Mouse (Mus musculus) 3134 (cell line): ENCODE results near the gene Anks1.

Source experiments
- DNase-seq: peaks from one replicate; pipeline ENCODE4 v3.0.0-alpha.2; 2011; ENCODE audit warnings: low spot score; ENCODE audit not compliant: insufficient read length; ENCODE audit errors: extremely low read depth

The Anks1 gene

DNA sequence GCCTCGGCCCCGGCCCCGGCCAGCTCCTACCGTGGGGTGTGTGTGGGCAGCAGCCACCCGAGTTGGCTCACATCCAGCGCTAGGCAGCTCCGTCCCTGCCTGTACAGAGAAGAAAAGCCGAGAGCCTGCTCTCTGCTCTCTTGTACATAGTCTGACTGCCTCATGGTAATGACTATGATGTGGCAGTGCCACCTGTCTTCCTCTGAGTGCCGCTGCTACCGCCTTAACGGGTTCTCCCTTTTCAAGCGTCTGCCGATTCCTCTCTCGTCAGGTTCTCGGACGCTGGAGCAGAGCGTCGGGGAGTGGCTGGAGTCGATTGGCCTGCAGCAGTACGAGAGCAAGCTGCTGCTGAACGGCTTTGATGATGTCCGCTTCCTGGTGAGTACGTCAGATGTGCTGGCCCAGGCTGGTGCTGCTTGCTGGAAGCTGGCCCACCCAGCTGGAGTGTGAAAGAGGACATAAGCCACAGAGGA lies 133.2 kb downstream of the Anks1 start:
- DNase-seq, result no peak

DNA sequence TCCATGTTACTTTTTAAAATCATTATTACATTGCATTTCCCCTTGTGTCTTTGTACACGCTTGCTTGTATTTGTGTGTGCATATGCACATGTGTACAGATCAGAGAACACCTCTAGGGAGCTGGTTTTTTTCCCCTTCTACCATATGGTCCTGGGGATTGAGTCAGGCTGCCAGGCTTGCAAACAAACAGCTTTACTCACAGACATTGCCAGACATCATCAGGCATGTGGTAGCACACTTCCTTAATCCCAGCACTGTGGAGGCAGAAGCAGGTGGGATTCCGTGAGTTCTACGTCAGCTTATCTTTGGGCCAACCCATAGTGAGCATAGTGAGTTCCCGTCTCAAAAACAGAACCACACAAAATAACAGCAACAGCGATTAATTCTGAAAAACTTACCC lies 137.9 kb downstream of the Anks1 start:
- no peak for DNase-seq

DNA sequence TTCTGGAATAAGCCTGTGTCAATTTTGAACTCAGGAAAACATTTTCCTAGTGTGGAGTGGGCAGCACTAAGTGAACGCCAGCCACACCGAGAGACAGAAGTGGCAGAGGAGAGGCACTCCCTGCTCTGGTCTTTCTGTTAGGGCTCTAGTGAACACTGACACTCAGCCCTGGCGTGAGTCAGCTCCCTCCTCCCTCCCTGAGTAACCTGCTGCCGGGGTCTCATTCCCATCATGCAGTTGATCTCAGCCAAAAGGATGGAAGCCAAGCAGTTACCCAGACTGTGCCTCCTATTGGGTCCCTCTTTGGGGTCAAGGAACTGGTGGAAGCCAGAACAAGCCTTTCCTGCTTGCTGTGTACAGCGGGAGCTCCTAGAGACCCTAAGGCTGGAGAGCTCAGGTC lies 138.4 kb downstream of the Anks1 start:
- DNase-seq, result no peak

DNA sequence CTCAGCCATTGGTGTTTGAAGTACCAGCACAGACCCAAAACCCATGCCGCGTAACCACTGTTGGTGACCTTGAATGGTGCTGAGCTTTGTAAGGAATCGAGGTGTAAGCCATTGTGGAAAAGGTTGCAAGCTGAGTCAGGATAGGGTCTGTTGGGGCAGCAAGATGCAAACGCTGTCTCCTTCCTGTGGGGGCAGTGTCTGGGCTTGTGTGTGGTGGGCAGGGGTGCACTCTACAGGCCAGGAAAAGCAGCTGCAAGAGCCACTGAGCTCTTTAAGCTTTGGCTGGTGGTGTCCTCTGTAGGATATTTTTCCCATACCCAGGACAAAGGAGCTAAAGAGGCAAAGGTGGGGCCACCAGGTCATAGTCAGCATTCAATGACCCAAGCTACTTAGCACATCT lies 139.3 kb downstream of the Anks1 start:
- DNase-seq, result no peak

DNA sequence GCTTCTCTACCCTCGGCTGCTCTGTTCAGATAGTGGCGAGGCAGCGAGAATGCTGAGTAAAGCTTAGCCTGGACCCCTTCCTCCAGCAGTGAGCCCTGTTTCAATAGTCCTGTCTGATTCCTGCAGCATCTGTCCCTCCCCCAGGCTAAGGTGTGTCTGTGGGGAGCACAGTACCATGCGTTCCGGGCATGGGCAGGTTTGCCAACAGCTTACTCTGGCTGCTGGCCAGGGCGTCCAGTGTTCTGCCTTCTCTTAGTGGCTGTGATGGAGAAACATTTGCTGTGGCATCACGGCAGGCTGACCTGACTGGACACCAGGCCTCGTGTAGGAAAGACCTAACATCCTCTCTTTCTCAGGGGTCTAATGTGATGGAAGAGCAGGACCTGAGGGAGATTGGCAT lies 141.1 kb downstream of the Anks1 start:
- DNase-seq, result no peak

DNA sequence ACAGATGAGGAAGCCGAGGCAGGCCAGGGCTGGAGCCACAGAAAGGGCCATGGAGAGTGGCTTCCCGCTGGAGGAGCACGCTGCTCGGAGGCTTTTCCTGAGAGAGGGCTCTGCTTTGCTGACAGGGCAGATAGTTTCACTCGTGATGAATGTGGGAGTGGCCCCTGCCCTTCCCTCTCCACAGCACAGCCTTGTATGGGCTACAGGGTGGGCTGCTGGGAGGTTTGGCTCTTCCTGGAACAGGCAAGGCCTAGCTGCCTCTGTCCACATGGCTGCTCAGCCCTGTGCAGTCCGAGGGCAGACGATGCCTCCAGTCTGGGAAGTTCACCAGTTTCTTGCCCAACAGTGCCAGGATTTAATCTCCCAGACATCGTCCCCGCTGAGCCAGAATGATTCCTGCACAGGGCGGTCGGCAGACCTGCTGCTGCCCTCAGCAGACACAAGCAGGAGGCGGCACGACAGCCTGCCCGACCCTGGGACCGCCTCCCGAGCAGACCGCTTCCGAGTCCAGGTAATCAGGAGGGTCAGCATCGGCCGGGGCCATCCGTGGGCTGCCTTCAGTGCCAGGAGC lies 143.3 kb downstream of the Anks1 start:
- DNase-seq, result no peak

DNA sequence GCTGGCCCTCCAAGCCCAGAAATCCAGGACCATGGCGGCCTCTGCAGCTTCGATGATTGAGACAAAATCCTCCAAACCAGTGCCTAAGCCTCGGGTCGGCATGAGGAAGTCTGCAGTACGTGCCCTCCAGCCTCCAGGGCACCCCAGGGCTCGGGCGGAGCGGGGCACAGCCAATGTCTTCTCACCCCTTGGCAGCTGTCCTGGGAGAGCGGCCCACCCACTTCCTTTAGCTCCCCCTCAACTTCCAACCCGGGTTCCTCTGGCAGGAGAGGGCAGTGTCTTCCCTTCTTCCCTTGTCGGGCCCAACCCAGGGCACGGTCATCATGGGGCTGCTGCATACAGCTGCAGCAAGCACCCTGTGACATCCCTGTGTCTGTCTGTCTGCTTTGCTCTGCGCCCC lies 149.2 kb downstream of the Anks1 start:
- DNase-seq, result no peak

DNA sequence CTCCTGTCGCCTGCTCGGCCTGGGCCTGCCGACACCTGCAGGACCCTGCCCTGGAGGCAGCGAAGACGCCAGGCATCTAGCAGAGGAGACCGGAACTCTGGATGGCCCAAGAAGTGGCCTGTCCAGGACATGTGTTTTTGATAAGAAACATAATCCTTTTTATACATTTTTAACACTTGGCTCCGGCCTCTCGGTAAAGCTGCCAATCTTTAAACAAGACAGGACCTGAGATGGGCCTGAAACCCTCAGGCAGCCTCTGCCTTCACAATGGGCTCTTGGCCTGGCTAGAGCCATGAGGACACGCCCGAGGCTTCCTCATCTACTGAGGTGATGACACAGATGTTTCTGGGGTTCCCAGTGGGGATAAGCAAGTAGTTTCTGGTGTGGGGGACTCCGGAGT lies 151.6 kb downstream of the Anks1 start:
- DNase-seq, result no peak

DNA sequence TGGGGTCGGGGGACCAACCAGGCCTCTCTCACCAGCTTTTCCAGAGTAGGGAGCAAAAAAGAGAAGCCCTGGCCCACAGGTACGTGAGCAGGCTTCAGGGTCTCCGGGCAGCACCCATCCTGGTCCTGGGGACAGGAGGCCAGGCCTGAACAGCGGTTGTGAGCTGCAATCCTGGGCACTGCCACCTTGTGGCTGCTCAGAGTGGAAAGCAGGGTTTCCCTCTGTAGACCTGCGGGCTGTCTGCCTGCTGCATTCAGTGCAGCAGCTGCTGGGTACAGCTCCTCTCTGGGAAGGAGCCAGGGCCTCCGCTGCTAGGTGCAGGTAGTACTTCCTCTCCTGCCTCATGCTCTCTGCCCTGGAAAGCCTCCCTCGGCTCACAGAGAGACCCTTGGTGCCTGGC lies 152.4 kb downstream of the Anks1 start:
- DNase-seq, result no peak

DNA sequence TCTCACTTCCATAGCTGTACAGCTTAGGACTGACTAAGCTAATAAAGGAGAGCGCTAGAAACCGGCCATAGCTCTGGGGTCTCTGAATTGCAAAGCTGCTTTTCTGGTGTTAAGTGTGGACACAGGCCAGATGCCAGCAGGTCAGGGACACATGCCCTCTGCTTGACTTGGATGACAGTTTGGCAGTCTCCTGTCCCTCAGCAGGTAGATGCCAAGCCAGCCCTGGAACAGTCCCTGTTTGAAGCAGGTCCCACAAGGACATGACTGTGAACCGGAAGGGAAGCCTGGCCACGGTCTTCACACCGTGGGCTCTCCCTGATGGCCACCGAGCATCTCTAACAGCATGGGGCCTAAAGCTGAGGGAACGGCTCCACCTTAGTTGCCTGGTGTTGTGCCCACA lies 153.6 kb downstream of the Anks1 start:
- DNase-seq, result no peak

DNA sequence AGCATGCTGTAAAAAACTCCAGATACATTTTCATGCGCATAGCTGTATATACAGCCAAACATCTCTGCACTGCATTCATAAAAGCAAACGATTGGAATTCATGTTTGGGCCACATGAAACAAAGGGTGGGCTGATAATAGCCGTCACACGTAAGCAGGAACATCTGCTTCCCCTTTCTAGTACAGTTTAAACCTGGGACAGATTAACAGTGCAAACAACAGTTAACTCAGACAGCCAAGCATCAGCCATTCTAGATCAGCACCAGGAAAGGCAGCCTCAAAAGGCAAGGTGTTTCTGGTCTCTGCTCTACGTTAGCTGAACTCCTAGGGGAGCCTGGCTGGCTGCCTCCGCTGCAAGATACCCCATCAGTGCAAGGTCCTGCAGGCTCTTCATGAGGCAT lies 154.1 kb downstream of the Anks1 start:
- DNase-seq, result no peak

DNA sequence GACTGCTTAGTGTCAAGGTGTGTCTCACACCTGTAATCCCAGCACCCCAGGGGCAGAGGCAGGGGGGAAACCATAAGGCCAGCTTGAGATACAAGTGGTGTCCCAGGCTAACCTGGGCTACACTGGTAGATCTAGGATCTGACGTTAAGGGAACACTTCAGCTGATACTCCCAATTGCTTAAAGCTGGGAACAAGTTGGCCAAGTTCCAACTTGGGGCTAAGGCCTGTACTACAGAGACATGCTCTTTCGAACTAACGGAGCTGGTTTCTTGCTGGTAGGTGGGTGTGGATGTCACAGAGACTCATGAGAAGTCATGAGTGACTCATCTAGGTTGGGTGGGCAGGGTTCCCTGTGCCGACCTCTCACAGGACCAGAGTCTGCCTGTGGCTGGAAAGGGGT lies 158.2 kb downstream of the Anks1 start:
- no peak for DNase-seq

DNA sequence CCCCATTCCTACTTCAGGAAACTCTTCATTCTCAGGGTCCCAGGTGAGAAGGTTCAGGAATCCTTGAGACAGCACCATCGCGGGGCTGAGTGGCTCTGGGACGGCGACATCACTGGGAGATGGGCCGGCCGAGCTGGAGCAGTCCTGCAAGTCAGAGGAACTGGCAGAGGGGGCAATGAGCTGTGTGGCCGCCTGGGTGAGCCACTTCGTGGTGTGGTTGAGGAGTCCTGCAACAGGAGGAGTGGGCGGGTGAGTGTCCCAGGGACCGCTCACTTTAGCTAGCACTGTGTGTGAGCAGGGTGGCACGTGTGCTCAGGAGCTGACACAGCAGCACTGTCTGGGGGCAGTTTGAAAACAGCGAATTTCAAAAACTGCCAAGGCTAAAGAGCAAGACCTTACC lies 160.3 kb downstream of the Anks1 start:
- no peak for DNase-seq

DNA sequence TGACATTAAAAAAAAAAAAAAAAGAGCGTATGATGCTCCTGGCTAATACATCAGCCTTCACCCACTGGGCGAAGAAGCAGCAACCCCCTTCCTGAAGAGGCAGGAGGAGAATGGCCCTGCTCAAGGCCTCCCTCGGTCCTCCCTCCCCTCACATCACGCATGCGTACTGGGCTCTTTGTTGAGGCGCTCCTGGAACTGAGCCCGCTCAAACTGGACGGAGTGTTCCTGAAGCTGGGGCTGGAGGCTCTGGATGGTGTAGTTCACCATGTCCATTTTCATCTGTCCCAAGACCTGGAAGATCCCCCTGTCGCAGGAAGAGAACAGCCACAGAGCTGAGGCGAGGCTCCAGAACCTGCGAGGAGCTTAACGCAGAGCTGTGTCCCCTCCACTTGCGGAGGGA lies 161.2 kb downstream of the Anks1 start:
- no peak for DNase-seq

DNA sequence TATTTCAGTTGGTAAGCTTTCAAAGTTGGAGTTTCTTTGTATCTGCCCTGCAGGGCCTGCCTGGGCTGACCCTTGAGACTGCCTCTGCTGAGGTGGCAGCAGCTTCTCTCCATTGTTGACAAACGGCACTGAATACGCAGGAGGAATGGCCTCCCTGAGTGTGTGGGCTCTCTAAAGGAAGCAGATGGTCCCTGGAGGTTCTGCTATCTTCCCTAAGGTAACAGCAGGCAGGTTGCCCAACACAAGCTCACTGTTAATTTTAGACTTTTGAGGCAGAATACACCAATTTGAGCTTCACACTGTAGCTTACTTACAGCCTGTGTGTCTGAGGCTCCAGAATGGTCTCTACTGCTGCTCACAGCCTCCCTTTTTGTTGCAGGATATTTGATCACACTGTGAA lies 163.6 kb downstream of the Anks1 start:
- no peak for DNase-seq

DNA sequence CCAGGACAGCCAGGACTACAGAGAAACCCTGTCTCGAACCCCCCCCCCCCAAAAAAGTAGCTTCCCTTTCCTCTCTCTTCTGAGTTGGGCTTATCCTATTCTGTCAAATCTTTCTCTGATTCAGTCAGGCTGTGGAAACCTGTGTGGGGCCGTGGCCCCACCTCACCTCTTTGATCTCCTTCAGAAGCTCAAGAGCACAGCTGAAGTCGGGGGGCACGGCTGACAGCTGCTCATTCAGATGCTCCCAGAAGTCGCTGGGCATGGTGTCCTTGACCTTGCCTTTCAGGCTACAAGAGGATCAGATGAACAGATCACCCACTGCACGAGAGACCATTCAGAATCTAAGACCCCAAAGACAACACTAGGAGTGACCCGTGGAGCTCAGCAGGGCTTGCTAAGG lies 165.4 kb downstream of the Anks1 start:
- DNase-seq, result no peak

DNA sequence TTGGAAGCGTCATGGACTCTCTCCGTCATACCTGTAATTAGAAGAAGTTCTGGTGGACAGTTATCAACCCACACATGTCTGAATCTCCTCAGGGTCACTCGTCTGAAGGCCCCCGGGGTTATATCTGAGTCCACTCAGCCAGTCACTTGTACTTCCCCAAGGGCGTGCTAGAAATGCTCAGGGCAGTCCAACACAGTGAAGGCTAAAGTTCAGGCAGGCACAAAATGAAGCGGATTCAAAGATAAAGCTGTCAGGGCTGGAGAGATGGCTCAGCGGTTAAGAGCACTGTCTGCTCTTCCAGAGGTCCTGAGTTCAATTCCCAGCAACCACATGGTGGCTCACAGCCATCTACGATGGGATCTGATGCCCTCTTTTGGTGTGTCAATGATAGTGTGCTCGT lies 168.9 kb downstream of the Anks1 start:
- DNase-seq, result no peak

DNA sequence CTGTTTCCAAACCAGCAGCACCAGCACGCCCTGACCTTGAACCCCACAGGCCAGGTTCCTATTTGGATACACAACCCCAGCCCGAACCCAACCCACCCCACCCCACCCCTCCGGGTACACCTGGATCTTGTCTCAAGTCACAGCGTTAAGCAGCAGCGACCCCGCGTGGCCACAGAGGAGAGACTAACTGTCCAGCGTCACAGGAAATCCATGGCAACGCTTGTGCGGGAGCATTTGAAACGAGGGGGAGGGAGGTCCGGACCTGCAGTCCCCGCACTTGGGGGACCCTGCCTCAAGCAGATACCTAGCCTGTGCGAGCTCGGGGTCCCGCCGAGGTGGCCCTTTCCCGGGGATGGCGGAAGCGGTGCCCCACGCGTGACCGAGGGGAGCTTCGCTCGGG lies 170.5 kb downstream of the Anks1 start:
- no peak for DNase-seq

DNA sequence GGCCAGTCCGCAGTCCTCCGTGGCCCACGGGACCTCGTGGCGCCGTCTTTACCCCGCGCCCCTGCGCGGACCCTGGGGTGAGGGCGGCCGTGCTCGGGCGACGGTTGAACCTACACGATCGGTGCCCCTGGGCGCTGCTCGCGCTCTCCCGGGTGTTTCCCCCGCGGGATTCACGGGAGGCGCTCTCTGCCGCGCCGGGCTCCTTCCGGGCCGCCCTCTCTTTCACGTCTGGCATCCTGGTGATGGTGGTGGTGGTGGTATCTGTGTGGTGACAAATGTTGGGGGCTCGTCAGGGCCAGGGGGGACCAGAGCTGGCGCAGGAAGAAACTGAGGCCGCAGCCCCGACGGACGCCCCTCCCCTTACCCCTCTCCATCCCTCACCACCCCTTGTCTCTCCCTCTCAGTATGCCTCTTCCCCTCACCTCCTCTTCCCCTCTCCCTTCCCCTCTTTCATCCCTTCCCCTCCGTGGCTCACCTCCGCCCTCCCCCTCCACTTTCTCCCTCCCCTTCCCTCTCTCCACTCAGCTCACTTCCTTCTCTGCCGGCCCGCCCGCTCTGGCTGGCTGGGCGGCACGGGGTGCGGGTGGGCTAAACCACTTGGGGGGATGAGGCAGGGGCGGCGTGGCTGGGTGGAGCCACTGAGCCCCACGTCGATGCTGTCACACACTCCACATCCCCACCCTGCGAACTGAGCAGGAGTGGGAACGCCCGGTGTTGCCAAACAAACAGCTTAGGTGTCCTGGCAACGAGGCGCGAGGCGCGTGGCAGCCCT lies 171.1 kb downstream of the Anks1 start, which contains the start of gene Tcp11:
Gene Tcp11, minus strand, starts transcription at position 595 of the 772 bp plus-strand sequence.
- DNase-seq, result no peak

DNA sequence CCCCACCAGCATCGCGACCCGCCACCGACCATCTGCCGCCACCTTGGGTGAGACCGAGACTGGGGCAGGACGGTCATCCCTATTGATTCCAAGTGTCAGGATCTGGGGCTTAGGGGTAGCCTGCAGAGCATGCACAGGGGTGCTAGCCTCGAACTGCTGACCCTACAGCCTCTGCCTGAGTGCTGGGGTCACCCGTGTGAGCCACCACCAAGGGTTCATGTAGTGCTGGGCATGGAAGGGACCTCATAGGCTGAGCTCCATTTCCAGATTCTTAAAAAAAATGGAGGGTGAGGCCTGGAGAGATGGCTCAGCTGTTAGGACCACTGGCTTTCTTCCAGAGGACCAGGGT lies 171.7 kb downstream of the Anks1 start:
- DNase-seq, result no peak

DNA sequence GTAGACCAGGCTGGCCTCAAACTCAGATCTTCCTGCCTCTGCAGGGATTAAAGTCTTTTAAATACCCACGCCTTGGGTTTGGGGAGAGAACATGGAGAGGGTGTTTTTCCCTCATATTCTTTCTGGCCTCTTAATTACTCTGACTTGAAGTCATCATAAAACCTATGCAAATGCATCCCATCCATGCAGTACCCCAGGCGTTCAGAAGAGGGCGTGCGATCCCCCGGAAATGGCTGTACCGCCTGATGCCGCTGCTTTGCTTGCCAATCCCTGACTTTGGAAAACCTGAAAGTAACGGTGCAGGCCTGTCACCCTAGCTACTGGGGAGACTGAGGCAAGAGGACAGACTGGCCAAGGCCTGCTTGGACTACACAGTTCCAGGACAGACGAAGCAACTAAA lies 172.3 kb downstream of the Anks1 start:
- DNase-seq, result no peak

DNA sequence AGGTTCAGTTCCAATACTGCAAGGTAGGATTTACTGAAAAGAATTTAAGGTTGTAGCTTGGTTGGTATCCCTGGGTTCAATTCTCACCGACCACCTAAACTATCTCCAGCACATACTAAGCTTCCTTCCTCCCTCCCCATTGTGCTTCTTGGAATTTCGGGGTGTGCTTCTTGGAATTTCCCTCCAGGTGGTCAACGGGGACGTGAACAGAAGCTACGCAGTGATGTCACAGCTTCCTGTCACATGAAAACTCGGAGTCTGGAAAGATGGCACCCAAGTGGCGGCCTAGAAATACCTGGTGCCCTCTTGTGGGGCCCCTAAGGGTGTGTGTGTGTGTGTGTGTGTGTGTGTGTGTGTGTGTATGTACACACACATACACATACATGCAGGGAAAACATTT lies 172.8 kb downstream of the Anks1 start:
- DNase-seq, result no peak

DNA sequence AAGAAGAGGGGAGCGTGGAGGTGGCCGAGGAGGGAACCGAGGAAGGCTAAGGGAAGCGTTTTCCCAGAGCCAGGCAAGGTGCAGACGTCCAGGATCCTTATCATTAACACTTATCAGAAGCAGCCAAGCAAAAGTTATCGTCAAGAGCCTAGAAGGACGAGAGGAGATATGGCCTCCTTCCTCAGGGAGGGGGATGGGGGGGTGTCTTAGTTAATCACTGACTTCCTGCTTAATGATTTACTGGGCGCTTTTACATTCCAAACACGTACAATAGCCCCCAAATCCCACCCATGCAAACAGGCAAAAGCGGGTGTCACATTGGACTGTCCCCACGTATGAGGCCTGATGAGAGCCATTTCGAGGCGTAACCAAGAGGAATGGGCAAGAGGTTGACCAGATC lies 173.8 kb downstream of the Anks1 start:
- DNase-seq, result no peak
